Mouse (Mus musculus) bone marrow, adult 2 months (tissue): ENCODE measurements around the gene Ganab. TPM values are rescaled to one million over a fixed set of nuclear protein-coding genes. Genes with fewer than 3 reads are reported as not detected.

Experiments
- H3K27ac ChIP-seq: fragments of 200-500 bp; 2 replicates; pipeline ENCODE4 v1.5.1; 2012; ENCODE audit warnings: low read depth, mild to moderate bottlenecking, control low read depth, inconsistent platforms, low read length; ENCODE audit not compliant: control insufficient read depth, poor library complexity, insufficient read depth
- H3K4me1 ChIP-seq: fragments of 200-500 bp; 2 replicates; pipeline ENCODE4 v1.6.1; 2011; ENCODE audit warnings: low read length; ENCODE audit not compliant: control insufficient read depth, insufficient read depth
- H3K4me3 ChIP-seq: fragments of 200-500 bp; replicated peaks from 2 replicates; pipeline ENCODE3; 2011; ENCODE audit warnings: mild to moderate bottlenecking, low read depth, low read length, control low read depth; ENCODE audit not compliant: control insufficient read depth
- CTCF ChIP-seq: fragments of 200-500 bp; IDR thresholded peaks from 2 replicates; pipeline ENCODE4 v1.5.1; 2011; ENCODE audit warnings: low read length, control low read depth; ENCODE audit not compliant: control insufficient read depth, insufficient read depth
- POLR2A ChIP-seq: fragments of 200-500 bp; IDR thresholded peaks from 2 replicates; pipeline ENCODE4 v1.6.1; 2011; ENCODE audit warnings: low read depth, mild to moderate bottlenecking, control low read depth, low read length, borderline replicate concordance; ENCODE audit not compliant: control insufficient read depth
- WGBS: fragments of 180-500 bp; shearing (Covaris S2); methylation state at CpG from one replicate; pipeline ENCODE4 v1.1.7; 2018; 5-methylcytosine and 5-hydroxymethylcytosine counted together
- polyA plus RNA-seq: library from polyadenylated mRNA; stranded (reverse); fragments of >200 nt; gene quantifications from 2 replicates; pipeline ENCODE4 v1.2.4, GENCODE M21; 2011; ENCODE audit warnings: low replicate concordance; ENCODE audit not compliant: missing spikeins, insufficient read depth, insufficient read length

The Ganab gene
- polyA plus RNA-seq, 1 experiment, result 61.7 TPM

DNA sequence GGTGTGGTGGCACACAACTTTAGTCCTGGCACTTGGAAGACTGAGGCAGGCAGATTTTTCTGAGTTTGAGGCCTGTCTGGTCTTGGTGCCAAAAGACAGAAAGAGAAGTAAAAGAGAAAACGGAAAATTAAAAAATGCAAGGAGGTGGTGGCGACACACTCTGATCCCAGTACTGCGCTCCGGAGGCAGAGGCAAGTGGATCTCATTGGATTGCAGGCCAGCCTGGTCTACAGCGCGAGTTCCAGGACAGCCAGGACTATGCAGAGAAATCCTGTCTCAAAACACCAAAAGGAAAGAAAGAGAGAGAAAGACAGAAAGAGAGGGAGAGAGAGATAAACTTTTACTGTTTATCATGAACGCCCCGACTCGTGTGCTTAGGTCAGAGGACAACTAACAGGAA lies 27.0 kb upstream of the Ganab start:
- H3K27ac ChIP-seq, result peak overlapping the region; percentile 42
- H3K4me3 ChIP-seq, result peak overlapping the region; percentile 89
- no peaks in the 10 kb centered on the region; the same call in 1 of the 2 replicates for H3K4me1 ChIP-seq
- TF ChIP-seq POLR2A, result no peak
- no peak for TF ChIP-seq CTCF
- WGBS, result 20% methylated on average over 9 of the region's 9 CpGs

DNA sequence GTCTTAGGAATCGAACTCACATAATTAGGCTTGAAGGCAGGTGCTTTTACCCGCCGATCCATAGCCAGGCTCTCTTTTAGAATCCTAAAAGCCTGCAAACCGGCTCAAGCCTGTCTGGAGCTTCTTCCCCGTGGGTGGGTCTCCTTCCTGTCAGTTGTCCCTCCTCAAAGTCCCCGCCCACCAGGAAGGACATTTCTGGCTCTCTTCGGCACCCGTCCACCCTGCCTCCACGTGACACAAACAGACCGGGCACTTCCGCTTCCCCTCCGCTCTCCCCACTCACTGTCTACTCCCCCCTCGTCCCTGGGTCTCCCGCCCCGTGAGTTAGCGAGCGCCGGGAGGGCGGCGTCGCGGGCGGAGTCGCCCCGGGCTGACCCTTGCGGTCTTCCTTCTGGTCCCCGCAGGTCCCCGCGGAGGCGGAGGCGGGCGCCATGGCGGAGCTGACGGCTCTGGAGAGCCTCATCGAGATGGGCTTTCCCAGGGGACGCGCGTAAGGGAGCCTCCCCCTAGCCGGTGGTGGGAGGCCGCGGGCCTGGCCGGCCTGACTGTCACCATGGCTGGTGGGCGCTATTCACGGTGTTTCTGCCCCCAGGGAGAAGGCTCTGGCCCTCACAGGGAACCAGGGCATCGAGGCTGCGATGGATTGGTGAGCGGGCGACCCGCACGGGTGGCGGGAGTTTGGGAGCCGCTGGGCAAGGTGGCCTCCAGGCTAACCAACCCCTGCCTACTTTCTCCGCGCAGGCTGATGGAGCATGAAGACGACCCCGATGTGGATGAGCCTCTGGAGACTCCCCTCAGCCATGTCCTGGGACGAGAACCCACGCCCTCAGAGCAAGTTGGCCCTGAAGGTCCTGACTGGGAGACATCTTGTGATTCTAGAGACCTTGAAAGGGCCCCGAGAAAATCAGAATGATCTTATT lies 26.3 kb upstream of the Ganab start, which contains the start of gene Ubxn1:
TSS of gene Ubxn1 (plus strand) at position 230 of the 920 bp plus-strand sequence.
- Histone ChIP-seq H3K4me3 (peak within 1 kb of the TSS; percentile 89), H3K4me1 (no peaks in the 10 kb centered on the region; the same call in 1 of the 2 replicates), H3K27ac (peak within 1 kb of the TSS; percentile 80)
- under 1% methylated on average over 59 of the region's 59 CpGs for WGBS
- TF ChIP-seq CTCF (no peak), POLR2A (peak; percentile 69)

DNA sequence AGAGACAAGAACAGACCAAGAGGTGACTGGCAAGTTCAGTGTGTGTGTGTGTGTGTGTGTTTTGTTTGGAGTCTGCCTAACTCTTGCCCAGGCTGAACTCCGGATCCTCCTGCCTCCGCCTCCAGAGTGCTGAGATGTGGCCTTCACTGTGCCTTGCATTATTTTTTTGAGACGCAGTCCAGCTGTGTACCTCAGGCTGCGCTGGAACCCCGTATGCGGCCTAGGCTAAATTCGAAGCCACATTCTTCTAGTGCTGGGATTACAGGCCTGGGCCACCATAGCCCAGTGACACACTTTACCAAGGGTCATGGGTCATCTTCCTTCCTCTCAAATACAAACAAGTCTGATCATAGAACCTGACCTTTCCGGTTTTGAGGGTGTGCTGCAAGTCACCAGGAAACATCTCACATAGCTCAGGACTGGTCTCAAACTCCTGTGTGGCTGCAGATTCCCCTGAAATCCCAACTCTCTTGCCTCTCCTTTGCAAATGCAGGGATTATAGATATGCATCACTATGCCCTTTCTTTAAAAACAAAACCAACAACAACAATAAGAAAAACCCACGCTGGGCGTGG lies 25.5 kb upstream of the Ganab start:
- WGBS, result 70% methylated on average over 10 of the region's 10 CpGs
- Histone ChIP-seq H3K27ac (no peak overlapping the region), H3K4me1 (no peaks in the 10 kb centered on the region; the same call in 1 of the 2 replicates), H3K4me3 (peak overlapping the region; percentile 29)
- TF ChIP-seq CTCF (no peak), POLR2A (no peak)

DNA sequence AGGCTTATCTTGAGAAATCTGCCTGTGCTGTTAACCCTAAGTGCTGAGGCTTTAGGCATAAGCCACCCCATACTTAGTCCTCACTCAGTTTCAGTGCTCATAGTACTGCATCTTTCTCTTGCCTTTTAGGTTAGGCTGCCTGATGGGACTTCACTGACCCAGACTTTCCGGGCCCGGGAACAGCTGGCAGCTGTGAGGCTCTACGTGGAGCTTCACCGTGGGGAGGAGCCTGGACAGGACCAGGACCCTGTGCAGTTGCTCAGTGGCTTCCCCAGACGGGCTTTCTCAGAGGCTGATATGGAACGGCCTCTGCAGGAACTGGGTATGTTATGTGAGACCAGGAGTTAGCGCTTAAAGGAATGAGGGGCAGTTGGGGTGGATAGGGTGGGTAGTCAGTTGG lies 22.8 kb upstream of the Ganab start:
- no peak overlapping the region for H3K4me3 ChIP-seq
- no peak overlapping the region for H3K27ac ChIP-seq
- TF ChIP-seq POLR2A (no peak), CTCF (no peak)
- H3K4me1 ChIP-seq, result no peaks in the 10 kb centered on the region; the same call in 1 of the 2 replicates
- WGBS, result 89% methylated on average over 7 of the region's 7 CpGs

DNA sequence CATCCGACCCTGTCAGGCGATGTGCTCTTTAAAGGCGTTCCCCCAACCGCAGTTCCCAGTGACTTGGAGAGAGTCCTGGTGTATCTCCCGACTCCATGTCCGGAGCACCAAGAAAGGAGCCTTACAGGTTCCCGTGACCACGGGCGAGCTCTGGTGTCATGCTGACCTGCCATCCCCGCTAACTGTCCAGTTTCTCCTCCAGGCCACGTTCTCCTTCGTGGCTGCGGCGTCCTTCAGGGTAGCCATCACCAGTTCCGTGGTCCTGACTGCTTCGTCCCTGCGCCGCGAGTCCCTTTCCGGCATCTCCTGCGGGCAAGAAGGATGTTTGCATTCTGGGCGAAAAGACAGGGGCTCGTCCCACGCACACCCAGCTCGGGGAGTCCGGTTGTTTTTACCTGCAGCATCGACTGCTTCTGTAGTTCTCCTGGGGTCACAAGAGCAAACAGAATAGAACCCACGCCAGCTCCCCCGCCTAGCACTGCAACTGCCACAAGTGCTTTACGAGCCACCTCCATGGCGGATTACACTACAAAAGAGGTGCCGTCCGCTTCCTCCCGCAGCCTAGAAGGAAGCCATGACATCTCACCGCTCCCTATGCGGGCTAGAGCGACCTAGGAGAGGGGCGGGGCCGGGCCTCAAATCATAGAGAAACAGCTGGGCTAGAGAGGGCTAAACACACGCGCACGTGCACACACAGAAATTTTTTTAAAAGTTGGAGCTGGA lies 17.4 kb upstream of the Ganab start, which contains the start of gene Uqcc3:
TSS of gene Uqcc3 (minus strand) at position 613 of the 723 bp plus-strand sequence.
- under 1% methylated on average over 42 of the region's 42 CpGs for WGBS
- H3K4me1 ChIP-seq, result no peaks in the 10 kb centered on the region; the same call in 1 of the 2 replicates
- peak within 1 kb of the TSS; percentile 79 for H3K27ac ChIP-seq
- TF ChIP-seq POLR2A (peak; percentile 64), CTCF (no peak; the same call in 1 of the 2 replicates)
- peak within 1 kb of the TSS; percentile 92 for H3K4me3 ChIP-seq

DNA sequence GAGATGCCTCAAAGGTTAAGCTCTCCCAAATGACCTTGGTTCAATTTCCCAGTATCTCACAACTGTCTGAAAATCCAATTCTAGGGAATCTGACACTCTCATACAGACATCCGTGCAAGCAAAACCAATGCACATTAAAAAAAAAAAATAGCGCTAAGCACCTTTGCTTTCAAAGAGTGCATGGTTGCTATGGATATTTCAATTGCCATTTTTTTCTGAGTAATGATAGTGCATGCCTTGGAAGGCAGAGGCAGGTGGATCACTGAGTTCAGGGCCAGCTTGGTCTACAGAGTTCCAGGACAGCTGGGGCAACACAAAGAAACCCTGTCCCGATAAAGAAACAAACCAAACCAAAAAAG lies 16.9 kb upstream of the Ganab start:
- Histone ChIP-seq H3K4me1 (no peaks in the 10 kb centered on the region; the same call in 1 of the 2 replicates), H3K27ac (no peak overlapping the region), H3K4me3 (peak overlapping the region; percentile 46)
- TF ChIP-seq CTCF, result no peak
- TF ChIP-seq POLR2A, result no peak
- WGBS, result 3% methylated on average over 3 of the region's 3 CpGs

DNA sequence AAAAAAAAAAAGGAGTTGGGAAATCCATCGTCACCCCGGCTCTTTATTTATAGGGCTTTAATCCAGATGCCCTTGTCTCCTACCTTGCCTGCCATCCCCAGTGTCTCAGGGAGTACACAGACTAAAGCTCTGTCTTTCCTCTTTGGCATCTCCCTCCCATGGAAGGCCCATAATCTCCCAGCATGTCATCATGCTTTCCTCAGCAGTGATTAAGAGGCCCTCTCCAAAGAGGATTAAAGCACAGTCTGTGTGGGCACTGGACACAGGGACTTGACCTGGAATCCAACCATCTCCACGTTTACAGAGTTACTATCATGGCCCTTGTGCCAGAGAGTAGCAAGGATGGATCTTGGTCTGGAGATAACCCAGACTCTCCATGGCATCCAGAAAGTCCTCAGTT lies 14.3 kb upstream of the Ganab start, which contains the start of the genes Lbhd1 and Gm49403:
TSS of gene Lbhd1 (plus strand) at position 117 of the 400 bp plus-strand sequence.
TSS of gene Gm49403 (plus strand) at position 315 of the 400 bp plus-strand sequence.
- TF ChIP-seq CTCF (no peak), POLR2A (no peak)
- H3K27ac ChIP-seq, result no peak within 1 kb of the TSS
- no peak within 1 kb of the TSS for H3K4me3 ChIP-seq
- H3K4me1 ChIP-seq, result peaks cover 2% of the 10 kb centered on the region; the same call in 1 of the 2 replicates
- 77% methylated on average over 3 of the region's 3 CpGs for WGBS

DNA sequence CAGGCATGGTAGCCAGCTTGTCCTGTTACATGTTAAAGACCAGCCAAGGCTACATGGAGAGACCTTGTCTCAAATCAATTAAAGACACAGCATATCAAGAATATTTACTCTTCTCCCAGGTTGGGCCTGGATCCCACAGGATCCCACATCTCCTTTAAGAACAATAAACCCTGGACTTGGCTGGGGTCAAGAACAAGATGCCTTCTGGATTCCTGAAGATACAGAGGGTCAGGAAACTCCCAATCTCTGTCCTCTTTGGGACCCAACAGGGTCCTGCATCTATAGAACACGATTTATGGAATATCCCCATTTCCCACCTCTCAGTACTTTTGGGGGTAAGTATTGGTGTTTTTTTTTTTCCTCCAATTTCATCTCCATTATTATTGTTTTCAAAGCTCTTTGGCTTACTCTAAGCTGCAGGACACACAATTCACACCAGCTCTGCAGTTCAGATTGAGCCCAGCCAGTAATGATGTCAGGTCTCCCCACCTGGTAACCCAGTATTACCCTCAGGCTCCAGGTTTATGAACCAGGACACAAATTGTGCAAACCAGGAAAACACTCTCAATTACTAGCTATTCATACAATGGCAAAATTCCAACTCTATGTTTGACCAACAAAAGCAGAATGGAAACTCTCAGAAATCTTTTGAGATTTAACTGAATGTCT lies 10.8 kb upstream of the Ganab start:
- H3K27ac ChIP-seq, result no peak overlapping the region
- WGBS, result 61% methylated on average over 1 of the region's 1 CpGs
- TF ChIP-seq CTCF (no peak), POLR2A (no peak)
- peaks cover 3% of the 10 kb centered on the region; the same call in 1 of the 2 replicates for H3K4me1 ChIP-seq
- no peak overlapping the region for H3K4me3 ChIP-seq
